Mouse (Mus musculus): Measurements from ENCODE around the gene Rfx8.

- TF ChIP-seq POLR2A (IDR thresholded peaks at IDR 0.05; ENCODE audit: low read depth, low read length) (no peak), CTCF (IDR thresholded peaks at IDR 0.05; ENCODE audit: borderline replicate concordance, insufficient read depth, low read length) (no peak)
Observed at GRCm38 (mm10) chr1:39713842-39714658, 6.7 kb downstream of the Rfx8 start.
